Mouse (Mus musculus) embryo, embryonic 10.5 days (tissue): ENCODE results near the gene Gm49384.
A peak's percentile ranks its signal among the peaks of the same experiment; 100 is the strongest.

Experiments
- DNase-seq: peaks from one replicate; pipeline ENCODE4 v3.0.0-alpha.2; 2015; ENCODE audit warnings: low spot score

Gene Gm49384

DNA sequence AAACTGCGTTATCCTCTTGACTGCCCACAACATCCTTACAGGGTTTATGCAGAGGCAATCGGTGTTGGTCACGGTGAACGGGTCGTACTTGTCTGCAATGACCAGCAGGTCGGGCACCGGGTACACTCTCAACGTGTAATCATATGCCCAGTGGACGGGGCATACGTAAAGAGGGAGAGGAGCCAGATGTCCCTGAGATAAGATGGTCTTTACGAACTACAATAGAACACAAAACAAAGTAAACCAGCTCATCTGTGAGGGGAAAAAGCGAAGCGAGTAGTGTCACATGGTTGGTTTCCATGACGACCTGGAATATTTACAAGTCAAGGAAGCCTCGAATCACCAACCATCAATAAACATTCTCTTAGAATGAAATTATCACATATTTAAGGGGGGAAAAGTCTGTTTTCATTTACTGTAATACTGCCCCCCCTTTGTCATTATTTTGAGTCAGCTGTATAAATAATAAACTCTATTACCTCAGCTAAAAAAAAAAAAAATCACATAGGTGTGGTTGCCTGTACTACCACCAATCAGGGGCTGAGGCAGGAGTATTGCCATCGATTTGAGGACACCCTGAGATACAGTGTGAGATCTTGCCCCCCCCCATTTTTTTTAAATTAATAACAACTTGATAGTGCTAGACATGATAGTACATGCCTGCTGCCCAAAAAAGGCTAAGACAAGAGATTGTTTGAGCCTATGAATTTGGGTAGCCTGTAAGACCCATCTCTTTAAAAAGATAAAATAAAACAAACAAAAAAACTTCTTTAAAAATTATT lies at the start of gene Gm49384:
Gene Gm49384, minus strand, starts transcription at position 216 of the 782 bp plus-strand sequence.
- peak; percentile 60 for DNase-seq

DNA sequence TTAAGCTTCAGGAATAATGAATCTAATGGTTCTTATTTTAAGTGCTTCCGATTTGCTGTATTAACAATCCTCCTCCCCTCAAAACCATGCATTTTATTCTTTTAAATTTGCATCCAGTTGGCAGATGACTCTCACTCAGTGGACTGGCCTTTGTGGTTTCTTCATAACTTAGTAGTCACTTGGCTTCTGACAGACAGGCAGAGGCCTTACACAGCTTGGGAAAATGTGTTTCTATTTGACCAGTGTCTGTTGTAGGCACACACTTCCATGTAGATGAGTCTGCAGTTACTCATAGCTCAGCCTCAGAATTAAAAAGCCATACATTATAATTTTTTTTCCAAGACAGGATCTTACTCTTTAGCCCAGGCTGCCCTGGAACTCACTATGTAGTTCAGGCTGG lies 49.7 kb upstream of the Gm49384 start:
- no peak for DNase-seq

DNA sequence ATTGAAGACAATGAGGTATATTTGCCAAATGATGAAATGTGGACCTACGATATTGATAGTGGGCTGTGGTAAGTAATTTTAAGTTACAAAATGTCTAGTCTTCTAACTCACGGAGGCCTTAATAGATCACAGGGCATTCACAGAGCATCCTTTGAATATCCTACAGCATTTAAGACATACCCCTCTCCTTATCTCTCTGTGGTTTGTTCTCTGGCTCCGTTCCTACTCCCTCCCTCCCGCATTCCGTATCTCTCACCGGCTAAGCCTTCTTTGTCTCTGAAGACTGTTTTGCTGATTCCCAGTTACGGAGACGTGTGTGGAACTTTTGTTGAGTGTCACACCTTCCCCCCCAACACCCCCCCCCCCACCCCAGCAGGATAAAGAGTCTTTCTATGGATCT lies 46.7 kb upstream of the Gm49384 start:
- DNase-seq = no peak

DNA sequence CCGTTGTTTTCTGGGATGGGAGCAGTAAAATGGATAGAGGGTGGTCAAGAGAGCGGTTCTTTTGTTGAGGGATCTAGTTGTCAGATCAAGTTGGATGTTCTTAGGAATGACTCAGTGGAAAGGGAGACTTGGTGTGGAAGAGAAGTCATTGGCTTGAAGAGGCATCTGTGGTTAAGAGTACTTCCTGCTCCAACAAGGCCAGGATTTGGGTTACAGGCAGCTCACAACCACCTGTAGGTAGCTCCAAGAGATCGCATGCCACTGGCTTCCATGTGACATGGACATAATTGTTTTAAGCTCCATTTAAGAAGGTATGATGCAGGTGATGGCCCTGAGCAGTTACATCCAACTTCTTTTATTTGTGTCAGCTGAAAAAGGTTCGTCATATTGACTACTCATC lies 45.7 kb upstream of the Gm49384 start:
- no peak for DNase-seq

DNA sequence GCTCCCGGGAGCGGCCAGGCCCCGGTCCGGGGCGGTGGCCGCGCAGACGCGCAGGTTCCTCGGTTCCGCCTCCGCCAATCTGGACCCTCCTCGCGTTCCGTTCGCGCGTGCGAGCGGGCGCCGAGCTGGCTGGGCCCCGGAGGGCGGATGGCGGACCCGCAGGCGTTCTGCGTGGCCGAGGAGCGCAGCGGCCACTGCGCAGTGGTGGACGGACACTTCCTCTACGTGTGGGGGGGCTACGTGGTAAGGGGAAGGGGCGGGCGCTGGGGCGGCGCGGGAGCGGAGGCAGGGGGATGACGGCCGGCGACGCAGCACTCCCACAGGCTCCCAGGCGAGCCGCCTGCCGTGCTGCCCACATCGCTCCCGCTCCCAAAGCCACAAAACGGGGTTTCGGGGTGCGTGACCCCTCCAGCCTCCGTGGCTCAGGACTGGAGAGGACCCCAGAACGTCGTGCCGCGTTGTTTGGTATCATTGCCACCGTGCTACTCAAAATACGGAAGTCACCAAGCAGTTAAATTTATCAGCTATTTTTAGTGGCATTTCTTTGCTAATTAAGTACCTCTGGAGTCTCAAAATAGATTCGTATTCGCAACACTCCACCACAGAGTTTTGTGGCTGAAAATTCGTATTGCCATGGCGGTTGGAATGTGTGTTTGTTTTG lies 37.8 kb upstream of the Gm49384 start:
- peak; percentile 84 for DNase-seq

DNA sequence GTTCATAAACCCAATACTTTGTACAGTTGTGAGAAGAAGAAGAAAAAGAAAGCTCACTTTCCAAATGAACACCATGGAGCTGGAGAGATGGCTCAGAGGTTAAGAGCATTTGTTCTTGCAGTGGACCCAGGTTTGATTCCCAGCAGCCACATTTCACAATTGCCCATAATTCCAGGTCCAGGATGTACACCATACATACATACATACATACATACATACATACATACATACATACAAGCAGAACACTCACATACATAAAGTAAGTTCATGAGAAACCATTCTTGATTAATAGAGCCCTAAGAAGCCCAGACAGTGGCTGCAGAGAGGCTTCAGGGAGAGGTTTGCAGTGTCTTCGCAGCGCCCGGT lies 37.3 kb upstream of the Gm49384 start:
- no peak for DNase-seq

DNA sequence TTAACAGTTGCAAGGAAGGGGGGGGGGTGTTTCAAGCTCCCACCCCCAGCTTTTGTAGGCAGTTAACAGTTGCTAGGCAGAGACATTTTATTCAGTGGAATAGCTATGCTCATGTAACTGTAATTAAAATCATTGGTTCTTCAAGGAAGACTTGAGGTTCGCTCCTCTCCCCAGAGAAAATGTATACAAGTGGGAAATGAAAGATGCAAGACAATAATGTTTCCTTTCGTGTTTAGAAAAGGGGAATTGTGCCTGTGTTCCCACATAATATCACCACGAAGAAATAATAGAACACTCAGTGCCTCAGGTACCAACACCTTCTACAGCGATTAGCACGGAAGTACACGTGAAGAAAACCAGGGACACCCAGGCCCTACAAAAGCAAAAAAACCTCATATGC lies 36.8 kb upstream of the Gm49384 start, which contains the start of gene Klhdc1:
Gene Klhdc1, plus strand, starts transcription at position 301 of the 400 bp plus-strand sequence.
- DNase-seq = no peak

DNA sequence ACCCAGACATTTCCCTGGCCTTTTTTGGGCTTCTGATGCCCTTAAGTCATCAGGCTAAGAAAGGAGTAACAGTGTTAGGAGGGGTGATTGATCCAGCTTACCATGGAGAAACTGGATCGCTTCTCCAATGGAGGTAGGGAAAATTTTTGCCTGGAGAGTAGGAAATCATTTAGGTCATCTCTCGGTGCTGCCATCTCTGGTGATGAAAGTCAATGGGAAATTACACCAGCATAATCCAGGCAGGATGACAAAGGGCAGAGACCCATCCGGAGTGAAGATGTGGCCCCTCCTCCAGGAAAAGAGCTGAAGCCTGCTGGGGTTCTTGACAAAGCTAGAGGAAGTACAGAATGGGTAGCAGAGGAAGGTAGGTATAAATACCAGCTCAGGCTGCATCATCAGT lies 34.2 kb upstream of the Gm49384 start:
- no peak for DNase-seq

DNA sequence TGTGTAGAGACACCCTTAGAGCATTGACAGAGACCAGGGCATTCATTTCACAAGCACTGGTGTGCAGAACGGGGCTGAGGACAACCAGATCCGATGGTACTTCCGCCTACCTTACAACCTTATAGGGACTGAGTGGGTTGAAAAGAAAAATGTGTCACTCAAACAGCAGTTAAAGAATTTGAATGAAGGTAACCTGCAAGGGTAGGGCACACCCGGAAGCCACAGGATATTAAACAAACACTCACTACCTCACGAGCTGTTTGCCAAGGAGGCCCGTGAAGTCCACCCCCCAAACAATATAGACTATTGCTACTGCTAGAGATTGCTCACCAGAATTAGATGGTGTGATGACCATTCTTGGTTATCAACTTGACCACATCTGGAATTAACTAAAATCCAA lies 31.7 kb upstream of the Gm49384 start:
- no peak for DNase-seq

DNA sequence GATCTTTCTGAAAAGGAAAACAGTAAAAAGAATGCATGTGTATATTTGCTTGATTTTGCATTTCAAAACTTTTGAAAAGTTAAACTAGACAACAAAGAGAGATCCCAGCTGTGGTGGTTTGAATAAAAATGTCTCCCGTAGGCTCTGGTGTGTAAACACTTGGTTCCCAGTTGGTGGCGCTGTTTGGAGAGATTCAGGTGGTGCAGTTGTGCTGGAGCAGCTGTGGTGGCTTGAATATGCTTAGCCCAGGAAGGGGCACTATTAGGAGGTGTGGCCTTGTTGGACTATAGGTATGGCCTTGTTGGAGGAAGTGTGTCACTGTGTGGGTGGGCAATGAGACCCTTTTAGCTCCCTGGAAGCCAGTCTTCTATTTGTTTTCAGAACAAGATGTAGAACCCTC lies 25.2 kb upstream of the Gm49384 start:
- peak; percentile 24 for DNase-seq

DNA sequence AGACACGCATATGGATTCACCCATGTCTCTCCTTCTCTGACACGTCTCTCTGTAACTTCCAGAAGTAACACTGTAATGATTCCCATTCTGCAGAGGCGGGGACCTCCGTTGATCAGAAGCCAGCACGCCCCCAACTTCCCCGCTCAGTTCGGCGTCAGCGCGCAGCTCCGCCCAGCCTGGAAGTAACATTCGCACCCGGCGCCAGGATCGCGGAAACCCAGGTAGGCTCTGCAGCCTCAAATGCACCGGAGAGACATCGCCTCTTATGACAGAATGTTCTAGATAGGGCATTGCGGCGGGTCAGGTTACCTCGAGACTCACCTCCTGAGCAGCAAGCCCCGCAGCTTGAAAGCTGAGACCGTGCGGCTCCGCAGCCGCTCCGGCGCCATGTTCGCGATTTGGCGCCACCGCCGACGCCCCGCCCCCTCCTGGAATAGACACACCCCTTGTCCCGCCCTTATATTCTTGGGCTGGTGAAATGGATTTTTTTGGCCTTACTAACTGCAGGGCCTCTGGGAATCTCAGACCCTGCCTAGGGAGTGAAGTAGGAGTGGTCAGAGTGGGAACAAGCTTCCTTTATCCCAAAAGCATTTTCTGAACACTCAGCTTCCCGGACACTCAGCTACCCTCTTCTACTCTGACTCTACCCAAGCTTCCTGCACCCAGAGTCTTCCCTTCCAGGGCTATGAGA lies 23.9 kb upstream of the Gm49384 start, which contains the start of gene Pole2:
Gene Pole2, minus strand, starts transcription at position 420 of the 691 bp plus-strand sequence.
- peak; percentile 91 for DNase-seq

DNA sequence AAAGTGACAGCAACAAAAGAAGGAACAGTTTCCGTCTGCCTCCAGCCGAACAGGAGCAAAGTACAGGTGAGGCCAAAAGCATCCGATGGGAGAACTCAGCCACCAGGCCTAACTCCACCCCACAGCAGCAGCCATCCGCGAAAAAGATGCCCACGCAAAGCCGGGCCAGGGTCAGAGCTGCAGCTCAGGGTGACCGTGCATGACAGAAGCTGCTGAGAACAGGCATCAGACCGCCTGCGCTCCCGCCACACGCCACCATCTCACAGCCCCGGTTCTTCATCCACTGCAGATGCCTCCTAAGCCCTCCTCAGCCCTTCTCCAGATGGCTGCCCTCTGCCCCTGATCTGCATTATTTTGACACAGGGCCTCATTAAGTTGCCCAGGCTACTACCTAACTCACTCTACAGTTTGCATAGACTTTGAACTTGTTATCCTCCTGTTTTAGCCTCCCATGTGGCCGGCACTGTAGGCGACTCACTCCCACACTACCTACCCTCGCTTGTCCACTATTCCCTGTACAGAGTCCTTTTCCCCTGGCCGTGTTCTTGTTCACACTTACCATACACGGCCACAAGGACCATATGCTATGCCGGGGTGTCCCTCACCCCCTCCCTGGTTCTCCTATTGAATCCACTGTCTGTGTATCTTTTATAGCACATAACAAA lies 16.7 kb upstream of the Gm49384 start:
- no peak for DNase-seq

DNA sequence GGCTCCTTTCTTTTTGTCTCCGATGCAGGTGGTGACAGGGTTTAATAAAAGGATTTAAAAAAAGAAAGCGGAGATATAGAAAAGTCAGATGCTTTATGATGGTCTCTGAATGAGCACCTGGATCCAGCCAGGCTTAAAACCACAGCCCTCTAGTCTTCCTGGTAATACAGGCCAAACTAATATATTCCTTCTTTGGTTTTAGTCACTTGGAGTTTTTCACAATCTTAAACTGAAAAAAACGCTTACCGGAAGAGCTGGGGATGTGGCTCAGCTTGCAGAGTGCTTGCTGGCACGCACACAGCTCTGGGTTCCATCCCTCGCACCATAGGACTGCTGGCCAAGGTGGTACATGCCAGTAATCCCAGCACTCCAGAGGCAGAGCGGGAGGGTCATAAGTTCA lies 12.5 kb upstream of the Gm49384 start:
- no peak for DNase-seq

DNA sequence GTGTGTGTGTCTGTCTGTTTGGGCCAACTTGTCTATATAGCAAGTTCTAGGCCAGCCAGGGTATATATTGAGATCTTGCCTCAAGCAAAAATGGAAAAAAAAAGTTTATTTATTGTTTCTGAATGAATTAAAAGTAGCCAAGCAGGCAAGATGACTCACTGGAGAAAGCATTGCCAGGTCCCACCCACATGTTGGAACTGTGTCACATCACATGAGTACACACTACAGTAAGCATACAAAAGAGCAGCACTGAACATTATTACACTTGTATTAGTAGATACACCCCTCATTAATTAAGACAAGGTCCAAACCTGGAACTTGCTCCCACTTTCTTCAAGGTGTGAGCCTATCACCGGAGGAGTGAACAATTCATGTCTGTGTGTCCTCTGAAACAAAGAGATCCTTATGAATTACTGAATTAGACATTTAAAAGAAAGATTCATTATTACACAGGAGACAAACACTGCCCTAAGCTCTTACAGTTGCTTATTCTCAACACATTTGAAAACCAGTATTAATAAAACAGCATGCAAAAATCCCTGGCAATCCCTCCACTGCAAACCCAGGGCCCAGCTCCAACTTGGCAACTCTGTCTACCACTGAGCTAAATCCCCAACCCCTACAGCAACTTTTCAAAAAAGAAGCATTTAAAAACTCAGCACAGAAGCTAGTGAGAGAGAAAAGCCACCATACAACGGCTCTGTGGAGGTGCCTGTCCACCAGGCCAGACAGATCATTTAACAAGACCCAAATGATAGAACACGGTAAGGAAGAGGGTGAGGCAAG lies 11.1 kb upstream of the Gm49384 start:
- no peak for DNase-seq

DNA sequence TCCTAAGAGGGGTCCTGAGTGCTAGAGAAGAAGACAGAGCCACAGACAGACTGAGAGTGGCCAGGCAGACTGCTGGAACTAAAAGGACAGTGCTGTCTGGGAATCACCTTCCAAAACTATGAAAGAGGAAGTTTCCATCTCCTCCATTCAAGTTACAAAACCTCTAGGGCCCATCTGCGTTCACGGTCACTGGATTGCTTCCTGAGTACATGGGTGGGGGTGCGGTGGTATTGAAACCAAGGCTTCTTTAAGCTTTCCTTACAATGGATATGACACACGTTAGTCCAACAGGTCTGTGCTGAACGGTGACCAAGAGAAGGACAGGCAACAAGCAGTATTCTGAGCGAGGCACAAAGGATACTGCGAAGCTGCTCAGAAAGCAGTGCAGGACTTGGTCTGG lies 10.3 kb upstream of the Gm49384 start:
- no peak for DNase-seq

DNA sequence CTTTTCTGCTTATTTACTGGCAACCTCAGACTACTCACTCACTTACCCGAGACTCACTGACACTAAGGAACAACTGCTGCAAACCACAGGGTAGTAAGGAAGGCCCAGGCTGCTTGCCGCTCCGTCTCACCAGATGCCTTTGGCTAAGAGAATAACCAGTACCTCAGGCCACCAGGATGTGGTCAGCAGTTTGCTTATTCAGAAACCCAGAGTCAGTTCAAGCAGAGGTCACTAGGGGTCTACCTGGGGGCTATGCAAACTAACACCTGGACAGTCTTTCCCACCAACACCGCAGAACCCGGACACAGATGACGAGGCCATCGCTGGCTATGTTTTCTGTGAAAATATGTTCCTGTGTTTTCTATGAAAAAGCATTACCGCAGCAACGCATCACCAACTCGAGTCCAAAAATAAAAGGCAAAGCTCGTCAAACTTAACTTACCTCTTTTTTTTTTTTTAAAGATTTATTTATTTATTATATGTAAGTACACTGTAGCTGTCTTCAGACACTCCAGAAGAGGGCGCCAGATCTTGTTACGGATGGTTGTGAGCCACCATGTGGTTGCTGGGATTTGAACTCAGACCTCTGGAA lies 9.2 kb upstream of the Gm49384 start:
- DNase-seq = no peak

DNA sequence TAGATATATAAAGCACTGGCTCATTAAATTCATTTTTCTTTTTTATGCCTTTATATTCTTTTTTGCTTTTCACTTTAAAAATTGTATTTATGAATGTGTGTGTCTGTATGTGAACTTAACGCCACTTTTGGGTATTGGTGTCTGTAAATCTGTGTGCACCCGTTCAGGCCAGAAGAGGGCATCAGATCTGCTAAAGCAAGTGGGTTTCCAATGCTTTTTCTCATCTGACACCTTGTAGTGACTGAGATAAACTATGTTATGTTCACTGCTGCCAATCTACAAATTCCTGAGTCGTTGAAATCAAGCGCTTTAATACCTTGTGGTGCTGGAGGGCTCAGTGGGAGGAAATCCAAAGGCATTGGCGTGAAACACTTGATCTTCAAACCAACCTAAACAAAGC lies 7.0 kb upstream of the Gm49384 start:
- DNase-seq = peak; percentile 28

DNA sequence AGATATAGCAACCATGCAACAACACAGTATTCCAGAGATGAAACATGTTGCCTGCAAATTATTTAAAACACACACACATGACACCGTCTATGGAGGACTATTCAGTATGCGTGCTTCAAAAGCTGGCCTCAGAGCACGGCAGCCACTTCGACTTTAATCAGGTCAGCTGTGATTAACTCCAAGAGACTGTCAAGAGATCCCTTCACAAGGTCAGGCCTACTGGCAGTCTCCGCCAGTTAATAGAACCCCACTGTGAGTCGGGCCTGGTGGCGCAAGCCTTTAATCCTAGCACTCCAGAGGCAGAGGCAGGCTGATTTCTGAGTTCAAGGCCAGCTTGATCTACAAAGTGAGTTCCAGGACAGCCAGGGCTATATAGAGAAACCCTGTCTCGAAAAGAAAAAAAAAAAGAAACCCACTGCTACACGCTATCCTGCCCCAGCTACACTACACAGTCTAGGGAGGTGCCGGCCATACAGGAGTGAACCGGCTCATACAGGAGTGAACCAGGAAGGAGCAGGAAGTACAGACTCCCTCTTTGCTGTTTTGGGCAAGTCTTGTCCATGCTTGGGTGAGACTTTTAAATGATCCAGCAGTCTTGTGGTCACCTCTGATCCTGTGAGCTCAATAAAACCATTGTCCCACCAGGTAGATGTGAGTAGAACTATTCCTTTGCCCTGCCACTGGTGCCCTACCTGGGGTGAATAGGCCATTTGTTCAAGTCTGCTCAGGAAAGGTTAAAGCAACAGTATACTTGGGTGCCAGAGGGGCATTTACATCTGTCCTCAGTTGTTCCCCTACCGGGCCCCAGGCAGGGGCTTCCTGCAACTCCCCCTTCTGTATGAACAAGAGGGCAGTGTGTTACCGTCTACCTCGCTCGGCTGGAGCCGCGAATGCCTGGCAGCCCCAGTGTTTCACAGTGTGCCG lies 6.3 kb upstream of the Gm49384 start:
- DNase-seq = no peak

DNA sequence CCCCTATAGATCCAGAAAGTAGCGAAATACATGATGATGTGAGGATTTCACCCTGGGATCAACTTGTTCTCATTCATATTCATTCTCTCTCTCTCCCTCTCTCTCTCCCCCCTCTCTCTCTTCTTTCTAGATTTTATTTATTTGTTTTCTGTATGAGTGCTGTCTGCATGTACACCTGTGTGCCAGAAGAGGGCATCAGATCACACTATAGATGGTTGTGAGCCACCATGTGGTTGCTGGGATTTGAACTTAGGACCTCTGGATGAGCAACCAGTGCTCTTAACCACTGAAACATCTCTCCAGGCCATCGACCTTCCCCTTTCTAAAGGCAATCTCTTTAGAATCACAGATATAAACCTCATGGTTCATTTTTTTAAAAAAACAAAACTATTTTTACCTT lies 4.5 kb upstream of the Gm49384 start:
- no peak for DNase-seq

DNA sequence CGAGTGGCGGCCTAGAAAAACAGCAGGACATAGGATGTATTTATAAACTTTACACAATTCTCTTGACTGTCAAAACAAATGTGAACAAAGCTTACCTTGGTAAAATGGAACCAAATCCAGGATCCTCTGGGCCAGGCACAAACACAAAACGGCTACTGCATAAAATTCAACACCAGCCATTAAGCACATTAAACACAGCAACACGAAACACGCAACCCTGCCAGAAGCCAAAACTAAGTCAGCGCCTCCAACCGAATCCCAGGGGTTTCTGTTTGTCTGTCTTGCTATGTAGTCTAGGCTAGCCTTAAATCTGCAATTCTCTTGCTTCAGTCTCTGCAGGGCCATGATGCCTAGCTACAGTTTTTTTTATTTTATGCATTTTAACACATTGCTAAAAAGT lies 3.9 kb upstream of the Gm49384 start:
- no peak for DNase-seq
